Mouse (Mus musculus): Measurements from ENCODE around the gene Flna.

The Flna gene

DNA sequence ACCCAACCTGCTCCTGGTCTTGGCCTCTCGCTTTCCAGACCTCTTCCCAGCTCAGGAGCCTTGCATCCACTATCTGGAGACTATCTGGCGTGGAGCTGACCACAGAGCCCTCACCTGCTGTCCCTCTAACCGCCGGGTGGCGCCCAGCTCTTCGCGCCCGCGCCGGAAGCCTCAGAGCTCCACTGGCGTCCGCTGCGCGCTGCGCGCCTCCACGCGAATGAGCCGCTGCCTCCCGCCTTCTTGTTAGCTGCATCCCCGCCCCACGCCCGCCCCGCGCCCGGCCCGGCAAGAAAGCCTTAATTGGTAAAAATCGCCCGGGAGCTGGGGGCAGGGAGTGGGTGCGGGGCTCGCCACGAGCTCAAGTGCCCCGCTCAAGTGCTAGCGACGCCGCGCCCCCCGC is at the start of gene Flna:
Gene Flna, minus strand, starts transcription at position 206 of the 400 bp plus-strand sequence.
- peak; percentile 40 for DNase-seq (ENCODE audit: low read depth)

DNA sequence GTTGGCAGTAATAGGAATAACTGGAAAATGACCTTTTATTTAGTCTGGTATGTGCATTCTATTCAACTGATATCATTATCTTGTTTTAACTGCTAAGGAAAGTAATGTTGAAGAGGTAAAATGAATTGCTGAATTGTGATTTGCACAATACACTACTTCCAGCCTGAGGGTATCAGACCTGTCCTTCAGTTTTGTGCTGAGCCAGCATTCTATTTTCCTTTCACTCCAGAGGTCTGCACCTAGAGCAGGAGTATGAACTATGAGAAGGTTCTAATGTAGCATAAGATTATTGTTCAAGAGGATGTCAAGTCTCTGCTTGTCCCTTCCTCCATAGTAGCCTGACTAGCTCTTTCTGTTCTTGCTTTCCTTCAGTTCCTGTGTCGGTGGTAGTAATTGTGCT is 48.7 kb upstream of the Flna start:
- no peak for DNase-seq (ENCODE audit: low read depth)

DNA sequence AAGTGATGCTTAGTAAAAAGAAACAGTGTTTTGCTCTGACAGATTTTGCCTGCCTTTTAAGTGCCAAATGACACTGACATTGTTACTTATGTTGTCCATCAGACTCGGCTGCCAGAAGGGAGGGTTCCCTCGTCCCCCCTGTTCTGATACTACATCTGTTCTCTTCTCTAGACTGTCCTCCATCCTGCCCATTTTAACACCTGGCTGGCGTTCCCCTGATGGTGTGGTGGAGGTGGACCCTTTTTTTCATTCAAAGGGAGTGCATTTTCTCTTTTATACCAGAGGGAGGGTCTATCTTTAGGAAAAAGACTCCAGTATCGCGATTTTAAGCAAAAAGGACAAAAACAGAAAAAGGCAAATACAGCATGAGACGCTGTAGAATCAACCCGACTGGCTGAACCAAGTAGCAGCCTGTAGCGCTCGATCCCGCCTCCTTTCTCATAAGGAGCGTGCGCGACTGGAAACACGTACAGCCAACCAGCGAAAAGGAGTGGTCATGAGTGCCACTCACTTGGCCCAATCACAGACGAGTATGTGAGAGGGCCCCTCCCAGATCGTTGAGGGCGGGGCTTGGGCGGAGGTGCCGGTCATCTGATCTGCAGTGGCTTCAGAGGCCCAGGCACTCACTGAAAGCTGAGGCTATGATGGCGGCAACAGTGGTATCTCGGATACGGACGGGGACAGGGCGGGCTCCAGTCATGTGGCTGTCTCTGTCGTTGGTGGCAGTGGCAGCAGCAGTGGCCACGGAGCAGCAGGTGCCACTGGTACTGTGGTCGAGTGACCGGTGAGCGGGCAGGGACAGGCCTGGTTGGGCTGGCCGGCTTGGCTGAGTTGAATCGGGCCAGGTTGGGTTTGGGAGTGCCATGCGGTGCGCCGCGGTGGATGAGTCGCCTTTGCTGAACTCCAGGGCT is 47.2 kb upstream of the Flna start, which contains the start of gene Atp6ap1:
Gene Atp6ap1, plus strand, starts transcription at position 560 of the 911 bp plus-strand sequence.
- DNase-seq (ENCODE audit: low read depth), result peak; percentile 95

DNA sequence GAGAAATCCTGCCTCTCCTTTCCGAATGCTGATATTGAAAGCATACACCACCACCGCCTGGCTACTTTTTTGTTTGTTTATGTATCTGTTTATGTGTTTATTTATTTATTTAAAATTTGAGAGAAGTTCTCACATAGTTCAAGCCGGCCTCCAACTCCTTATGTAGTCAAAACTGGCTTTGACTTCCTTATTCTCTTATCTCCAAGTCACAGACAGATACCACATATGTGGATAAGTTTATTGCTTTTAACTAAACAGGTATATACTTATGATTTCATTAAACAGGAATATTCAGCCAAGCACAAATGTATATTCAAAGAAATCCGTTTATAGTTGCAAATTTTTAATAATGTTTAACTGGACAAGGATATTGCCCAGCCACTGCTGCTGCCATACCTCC is 43.8 kb upstream of the Flna start:
- DNase-seq (ENCODE audit: low read depth), result no peak

DNA sequence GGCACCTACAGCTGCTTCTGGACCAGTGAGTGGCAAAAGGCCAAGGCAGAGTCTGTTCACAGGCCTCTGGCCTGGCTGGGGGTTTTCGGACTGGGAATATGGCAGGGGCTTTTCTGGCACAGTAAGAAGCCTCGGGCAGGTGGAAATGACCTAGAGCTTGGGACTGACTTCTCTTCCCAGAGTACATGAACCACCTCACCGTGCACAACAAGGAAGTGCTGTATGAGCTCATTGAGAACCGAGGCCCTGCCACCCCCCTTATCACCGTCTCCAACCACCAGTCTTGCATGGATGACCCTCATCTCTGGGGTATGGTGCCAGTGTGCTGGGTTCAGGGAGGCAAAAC is 33.4 kb upstream of the Flna start:
- no peak for DNase-seq (ENCODE audit: low read depth)

DNA sequence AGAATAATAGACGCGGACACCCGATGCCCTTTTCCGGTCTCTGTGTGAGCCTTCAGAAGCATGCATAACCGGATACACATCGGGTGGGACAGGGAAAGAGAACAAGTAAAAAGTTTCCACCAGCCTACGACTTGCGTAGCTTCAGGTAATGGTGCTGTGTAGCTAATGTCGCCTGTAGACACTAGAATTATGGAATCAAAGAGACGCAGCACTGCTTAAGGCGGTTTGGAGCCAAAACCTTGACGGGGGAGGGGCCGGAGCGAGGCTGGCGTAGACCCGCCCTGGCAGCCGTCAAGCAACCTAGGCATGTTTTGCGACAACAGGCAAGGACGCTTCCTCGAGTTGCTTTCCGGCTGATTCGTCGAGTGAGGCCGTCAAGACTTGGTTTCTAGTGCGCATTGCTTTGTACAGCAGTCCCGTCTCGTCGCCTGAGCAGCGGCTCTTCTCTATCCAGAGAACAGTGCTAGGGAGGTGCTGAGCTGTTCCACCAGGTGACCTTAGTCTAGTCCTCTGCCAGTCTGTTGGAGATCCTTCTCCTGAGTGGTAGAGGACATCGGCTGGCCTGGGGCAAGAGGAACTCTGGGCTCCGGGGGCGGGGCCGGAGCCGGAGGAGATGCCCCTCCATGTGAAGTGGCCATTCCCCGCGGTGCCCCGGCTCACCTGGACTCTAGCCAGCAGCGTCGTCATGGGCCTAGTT is 32.9 kb upstream of the Flna start:
- peak; percentile 93 for DNase-seq (ENCODE audit: low read depth)

DNA sequence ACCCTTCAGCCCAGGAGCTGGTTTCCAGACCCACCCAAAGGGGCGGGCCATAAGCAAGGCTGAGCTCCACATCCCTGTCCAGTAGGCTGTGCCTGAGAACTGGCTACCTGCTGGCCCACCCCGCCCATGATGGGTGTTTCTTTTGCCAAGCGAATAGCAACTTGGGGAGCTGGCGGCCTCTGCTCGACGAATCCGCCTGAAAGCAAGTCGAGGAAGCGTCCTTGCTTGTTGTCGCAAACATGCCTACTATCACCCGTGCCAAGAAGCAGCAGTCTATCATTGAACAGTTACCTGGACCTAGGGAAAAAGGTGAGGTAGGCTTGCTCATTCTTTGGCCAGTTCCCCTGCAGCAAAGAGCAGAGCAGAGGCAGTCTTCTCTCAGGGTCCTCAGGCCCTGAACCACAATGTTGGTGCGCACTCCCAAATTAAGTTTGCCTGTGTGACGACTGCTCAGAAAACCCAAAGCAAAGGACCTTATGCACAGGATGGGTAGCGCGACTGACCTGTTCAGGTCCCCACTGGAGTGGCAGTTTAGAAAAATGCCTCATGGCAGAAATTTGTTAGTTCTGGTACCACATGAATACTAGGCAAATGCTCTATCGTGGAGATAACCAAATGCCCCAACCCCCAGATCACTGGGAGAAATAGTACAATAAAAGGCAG is 32.2 kb upstream of the Flna start, which contains the start of the genes Taz and Dnase1l1:
Gene Taz, plus strand, starts transcription at position 181 of the 663 bp plus-strand sequence.
Gene Dnase1l1, minus strand, starts transcription at position 606 of the 663 bp plus-strand sequence.
- peak; percentile 93 for DNase-seq (ENCODE audit: low read depth)

DNA sequence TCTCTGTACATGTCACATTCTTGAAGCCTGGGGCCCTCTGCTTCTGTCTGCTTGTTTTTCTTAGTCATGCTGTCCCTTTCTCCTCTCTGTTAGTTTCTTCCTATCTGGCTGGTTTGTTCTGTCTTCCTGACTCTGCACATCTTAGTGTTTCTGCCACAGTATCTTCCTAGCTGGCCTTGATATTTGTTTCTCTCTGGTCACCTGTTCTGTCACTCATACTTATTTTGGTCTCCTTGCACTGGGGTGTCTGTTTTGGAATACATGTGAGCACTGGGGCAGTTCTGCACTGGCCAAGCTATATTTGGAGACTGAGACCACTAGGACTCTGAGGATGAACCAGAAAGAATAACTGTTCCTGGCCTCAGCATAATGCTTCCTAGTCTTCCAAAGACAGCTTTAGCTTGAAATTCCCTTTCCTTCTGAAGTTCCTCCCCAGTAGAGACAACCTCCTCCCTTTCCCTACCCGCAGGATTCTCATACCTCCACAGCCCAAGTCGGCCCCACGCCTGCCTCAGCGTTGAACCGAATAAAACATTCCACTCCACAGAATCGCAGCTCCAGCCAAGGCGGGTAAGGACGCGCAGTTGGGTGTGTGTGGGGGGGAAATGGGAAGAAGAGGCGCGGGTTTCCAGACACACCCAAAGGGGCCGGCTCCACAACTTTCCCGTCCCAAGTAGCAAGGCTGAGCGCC is 31.6 kb upstream of the Flna start:
- DNase-seq (ENCODE audit: low read depth), result no peak

DNA sequence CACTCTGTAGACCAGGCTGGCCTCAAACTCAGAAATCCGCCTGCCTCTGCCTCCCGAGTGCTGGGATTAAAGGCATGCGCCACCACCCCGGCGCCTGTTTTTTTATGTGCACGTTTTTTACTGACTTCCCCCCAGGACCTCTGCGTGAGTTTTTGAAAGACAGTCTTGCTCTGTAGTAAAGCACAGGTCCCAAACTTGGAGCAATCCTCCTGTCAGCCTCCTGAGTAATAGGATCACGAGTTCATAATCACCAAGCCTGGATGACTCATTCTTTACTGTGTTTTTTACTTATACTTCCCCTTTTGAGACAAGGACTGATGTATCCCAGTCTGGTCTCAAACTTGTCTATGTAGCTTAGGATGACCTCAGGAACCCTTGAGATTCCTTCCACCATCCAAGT is 28.3 kb upstream of the Flna start:
- peak; percentile 81 for DNase-seq (ENCODE audit: low read depth)

DNA sequence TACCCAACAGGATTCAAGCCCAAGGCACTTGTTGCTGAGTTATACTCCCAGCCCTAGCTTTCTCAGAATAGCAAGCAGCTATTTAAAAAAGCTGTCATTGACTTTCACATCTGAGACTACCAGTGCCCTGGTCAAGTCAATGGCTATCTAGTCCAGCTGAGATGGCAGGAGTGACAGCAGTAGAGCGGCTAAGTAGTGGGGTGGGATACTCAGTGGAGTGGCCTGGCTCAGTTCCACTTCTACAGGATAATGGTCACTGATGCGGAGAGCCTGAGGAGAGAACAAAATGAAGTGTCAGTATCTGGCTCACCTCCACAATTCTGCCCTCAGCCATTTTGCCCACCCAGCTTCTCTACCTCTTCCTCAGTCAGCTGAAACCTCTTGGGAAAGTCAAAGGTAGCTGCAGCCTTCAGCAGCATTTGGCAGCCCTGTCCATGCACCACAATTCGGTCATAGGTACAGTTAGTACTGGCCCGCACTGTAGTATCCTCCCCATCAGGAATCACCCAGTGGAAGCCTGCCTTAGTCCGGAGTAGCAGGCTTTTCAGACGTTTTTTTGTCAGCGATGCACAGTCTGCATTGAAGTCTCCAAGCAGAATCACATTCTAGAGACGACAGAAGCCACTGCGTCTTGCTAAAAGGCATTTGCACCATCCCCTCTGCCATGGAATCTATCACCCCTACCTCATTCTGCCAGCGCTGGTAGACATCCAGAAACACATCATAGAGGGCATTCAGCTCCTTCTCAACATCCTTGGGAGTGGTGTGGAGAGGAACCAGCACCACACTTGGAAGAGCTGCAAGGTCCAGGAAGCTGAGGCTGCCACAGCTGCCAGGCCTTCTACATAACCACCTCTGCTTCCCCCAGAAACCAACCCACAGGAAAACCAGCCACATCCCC is 24.1 kb upstream of the Flna start:
- DNase-seq (ENCODE audit: low read depth), result peak; percentile 64

DNA sequence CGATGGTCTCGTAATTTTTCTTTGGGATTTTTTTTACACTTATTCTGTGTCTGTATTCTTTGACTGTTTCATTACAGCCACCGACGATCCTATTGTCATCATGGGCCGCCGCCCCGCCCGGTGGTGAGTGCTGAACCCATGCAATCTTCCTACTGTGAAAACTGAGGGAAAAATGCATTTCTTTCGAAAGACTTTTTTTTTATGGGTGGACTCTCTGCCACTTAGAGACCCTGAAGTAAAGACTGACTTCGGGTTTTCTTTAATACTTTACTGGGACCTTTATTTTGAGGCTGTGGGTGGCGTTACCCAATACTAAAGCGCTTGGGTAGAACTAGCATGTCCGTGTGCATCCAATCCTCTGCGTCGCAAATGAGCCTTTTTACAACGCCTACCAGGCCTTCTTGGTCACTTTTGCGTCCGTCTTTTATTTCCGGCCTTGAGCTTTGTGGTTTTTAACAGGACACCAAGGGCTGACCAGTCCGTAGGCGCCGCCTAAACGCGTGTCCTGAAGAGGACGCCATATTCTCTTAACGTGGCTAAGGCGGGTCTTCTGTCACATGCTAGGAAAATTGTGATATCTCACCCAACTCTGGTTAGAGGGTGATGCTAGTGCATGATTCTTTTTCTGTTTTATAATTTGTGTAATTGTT is 21.4 kb upstream of the Flna start:
- peak; percentile 87 for DNase-seq (ENCODE audit: low read depth)

DNA sequence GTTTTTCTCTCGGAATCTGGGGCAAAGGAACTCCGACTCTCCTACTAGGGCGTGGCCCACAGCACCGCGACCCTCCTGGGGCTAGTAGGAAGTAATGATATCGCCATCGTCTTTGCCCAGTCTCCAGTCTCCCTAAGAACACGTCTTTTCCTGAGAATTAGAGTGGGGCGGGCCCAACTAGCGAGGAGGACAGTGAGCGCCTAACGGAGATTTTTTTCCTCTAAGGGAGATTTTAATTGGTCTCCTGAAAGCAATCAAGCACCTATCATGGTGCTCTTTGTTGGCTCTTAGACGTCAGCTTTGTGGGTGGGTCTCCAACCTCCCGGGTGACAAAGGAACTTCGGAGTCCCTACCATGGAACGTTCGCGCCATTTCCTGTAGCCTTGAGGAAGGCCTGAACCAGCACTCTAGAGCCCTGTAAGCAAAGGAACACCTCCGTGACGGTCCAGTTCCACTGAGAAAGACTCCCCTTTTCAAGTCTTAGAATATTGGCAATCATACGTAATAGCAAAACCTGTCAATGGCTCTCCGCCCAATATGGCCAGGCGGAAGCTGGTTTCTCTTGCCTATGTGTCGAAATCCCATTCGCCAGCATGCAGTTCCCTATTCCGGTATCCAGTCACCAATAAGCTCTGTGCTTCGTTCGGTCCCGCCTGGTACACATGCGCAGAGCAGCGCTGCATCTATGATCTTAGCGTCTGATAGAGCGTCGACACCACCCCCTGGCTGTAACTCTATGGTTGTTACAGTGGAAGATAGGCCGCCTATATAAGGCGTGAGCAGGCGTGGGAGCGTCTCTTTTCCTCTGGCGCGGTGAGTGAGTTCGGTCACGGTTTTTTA is 20.7 kb upstream of the Flna start, which contains the start of gene Rpl10:
Gene Rpl10, plus strand, starts transcription at position 751 of the 840 bp plus-strand sequence.
- peak; percentile 99 for DNase-seq (ENCODE audit: low read depth)

DNA sequence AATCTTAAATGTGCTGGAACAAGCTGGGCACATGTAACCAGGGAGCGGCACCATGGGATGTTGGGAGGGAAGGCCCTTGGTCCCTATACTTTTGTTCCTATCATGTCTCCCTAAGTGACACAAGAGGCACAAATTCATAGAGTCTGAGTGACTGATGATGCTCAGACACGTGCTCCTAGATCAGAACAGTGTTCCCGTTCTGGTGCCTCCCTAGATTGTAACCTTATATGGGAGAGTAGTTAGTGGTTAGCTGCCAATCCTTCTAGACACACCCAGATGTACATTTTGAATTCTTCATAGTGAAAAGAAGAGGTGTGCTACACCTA is 20.1 kb upstream of the Flna start:
- DNase-seq (ENCODE audit: low read depth), result no peak

DNA sequence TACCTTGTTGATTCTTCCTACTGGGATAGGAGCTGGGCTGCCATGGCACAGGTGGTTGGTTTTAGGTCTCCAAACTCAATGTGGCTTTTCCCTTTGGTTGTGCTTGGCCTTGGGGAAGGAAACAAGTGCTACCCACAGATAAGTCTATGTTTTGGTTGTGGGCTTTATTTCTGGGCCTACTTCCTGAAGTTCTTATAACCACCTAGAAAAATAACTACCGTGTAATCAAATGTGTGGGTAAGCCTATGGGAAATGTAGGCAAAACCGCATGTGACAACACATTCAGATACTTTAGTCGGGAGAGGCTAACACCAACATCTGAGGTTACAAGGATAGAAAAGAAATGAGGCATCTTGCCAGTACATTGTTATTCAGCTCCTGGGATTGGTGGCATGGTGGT is 8.1 kb upstream of the Flna start:
- peak; percentile 72 for DNase-seq (ENCODE audit: low read depth)

DNA sequence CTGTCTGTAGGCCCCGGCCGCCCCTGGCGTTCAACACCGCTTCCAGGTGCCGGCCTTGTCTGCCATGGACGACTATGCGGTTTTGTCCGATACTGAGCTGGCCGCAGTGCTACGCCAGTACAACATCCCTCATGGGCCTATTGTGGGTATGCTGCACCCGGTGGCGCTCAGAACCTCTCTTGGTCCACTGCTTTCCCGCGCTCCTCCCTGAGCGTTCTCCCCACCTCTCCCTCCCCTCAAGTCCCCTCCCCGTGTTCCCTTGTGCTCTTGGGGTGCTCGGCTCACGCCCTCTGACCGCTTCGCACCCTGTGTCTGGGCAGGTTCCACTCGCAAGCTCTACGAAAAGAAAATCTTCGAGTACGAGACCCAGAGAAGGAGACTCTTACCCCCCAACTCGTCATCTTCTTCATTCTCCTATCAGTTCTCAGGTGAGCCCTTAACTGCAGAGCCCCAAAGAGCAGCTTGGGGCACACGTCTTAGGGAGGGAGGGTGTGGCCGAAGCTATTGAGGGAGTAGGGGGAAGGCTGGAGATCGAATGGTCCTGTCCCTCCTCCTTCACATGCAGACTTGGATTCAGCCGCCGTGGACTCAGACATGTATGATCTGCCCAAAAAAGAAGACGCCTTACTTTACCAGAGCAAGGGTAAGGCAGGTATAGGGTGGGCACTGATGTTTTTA is 5.4 kb upstream of the Flna start:
- DNase-seq (ENCODE audit: low read depth), result peak; percentile 21

DNA sequence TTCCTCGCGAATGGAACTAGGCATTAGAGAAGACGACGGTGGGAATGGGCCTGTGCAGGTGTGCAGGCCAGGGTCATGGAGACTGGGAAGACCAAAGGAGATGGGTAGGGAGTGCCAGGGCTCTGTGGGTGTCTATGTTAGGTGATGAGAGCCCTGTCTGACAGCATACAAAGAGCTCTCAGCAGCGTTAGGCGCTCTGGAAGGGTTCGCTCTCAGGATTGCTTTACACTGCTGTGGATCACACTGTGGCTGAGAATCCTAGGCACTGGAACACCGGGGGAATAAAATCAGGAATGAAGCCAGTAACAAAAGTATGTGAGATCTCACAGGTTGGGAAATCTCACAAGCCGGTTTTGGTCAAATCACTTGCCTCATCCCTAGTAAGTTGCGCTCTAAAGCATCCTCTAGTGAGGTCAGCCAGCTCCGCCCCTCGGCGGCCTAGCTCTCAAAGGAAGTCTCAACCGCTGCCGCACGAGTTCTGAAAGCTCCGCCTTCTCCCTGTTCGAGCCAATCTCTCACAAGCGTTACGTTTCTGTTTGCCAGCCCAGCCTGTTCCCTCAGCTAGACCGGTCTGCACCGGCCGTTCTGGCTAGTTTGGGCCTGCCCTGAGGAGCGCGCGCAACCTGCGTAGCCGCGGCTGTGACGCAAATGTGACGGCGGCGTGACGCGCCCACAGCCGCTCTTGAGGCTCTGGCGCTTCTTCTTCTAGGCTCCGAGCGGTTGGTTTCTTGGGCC is 4.7 kb upstream of the Flna start, which contains the start of gene Emd:
Gene Emd, plus strand, starts transcription at position 535 of the 735 bp plus-strand sequence.
- peak; percentile 96 for DNase-seq (ENCODE audit: low read depth)

DNA sequence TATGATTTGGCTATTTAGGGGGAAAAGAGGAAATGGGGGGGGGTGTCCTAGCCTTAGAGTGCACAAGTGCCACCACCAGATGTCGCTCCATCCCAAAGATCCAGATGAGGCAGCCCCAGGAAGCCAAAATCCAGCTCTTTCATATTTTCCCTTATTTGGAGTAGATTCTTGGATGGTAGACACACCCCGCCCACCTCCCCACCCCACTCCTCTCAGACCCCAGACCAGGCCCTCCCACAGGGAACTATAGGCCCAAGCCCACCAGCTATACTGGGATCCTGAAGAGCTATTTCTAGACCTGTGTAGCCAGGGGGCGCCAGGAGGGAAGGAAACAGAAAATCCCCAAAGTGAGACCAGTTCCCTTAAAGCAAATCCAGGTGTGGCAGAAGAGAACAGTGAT is 969 bp downstream of the Flna start:
- peak; percentile 68 for DNase-seq (ENCODE audit: low read depth)

DNA sequence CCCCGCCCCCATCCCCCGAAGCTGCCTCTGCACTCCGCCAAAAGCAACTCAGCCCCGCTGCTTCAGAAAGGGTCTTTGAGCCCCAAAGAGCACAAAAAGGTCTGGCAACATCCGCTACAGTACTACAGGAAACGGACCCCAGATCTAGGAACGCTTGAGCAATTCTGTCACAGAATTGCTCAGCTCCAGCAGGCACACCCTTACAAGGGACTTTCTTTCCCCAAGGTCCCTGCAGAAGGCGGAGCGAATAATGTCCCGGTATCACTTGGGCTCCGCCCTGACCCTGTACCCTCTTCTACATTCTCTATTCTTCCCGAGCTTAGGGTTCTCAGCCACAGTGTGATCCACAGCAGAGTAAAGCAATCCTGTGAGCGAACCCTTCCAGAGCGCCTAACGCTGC is 2.9 kb downstream of the Flna start:
- DNase-seq (ENCODE audit: low read depth), result peak; percentile 77
